Mouse (Mus musculus) heart, embryonic 14.5 days (tissue): Measurements from ENCODE around the gene Gabrg1. TPM values are rescaled to one million over a fixed set of nuclear protein-coding genes. Genes with fewer than 3 reads are reported as not detected.
A peak's percentile ranks its signal among the peaks of the same experiment; 100 is the strongest.

Source experiments
- ATAC-seq: fragments of 200-750 bp; cut with Nextera tagmentation; 2 replicates; pipeline ENCODE4 v1.8.0; 2017; ENCODE audit warnings: low read depth, moderate TSS enrichment; ENCODE audit not compliant: insufficient number of reproducible peaks, insufficient read depth, low FRiP score
- H3K27ac ChIP-seq, 2 experiments: fragments of 200-500 bp in 1 of 2; fragments of 300-500 bp in 1 of 2; sonication (generic) in 1 of 2; replicated peaks in 1 of 2; 2 replicates each; pipeline ENCODE4 v1.5.1; 2012 to 2014; ENCODE audit warnings: low read depth in 2 of 2, low read length in 2 of 2, control low read depth in 1 of 2, mild to moderate bottlenecking in 1 of 2, mixed read lengths in 1 of 2; ENCODE audit not compliant: control insufficient read depth in 1 of 2, insufficient read depth in 1 of 2
- H3K27me3 ChIP-seq: fragments of 300-500 bp; sonication (generic); 2 replicates; pipeline ENCODE4 v1.6.1; 2014; ENCODE audit warnings: mild to moderate bottlenecking, low read length, control low read depth; ENCODE audit not compliant: control insufficient read depth, insufficient read depth
- H3K36me3 ChIP-seq: fragments of 300-500 bp; sonication (generic); 2 replicates; pipeline ENCODE4 v1.6.1; 2014; ENCODE audit warnings: mild to moderate bottlenecking, control low read depth, low read length, mixed read lengths; ENCODE audit not compliant: control insufficient read depth, insufficient read depth
- H3K4me1 ChIP-seq, 2 experiments: fragments of 200-500 bp in 1 of 2; fragments of 300-500 bp in 1 of 2; sonication (generic) in 1 of 2; 2 replicates each; pipeline ENCODE4 v1.6.1; 2012 to 2014; ENCODE audit warnings: low read length in 2 of 2, control low read depth in 1 of 2, mixed read lengths in 1 of 2; ENCODE audit not compliant: control insufficient read depth in 2 of 2, insufficient read depth in 2 of 2
- H3K4me2 ChIP-seq: fragments of 300-500 bp; sonication (generic); 2 replicates; pipeline ENCODE4 v1.6.1; 2014; ENCODE audit warnings: mild to moderate bottlenecking, low read length
- H3K4me3 ChIP-seq, 2 experiments: fragments of 200-500 bp in 1 of 2; fragments of 300-500 bp in 1 of 2; sonication (generic) in 1 of 2; 2 replicates each; pipeline ENCODE4 v1.5.1; 2012 to 2014; ENCODE audit warnings: low read length in 2 of 2, mild to moderate bottlenecking in 2 of 2, control low read depth in 1 of 2, low read depth in 1 of 2, moderate library complexity in 1 of 2; ENCODE audit not compliant: control insufficient read depth in 1 of 2, insufficient read depth in 1 of 2
- H3K9ac ChIP-seq: fragments of 300-500 bp; sonication (generic); 2 replicates; pipeline ENCODE4 v1.6.1; 2014; ENCODE audit warnings: mild to moderate bottlenecking, low read length
- H3K9me3 ChIP-seq: fragments of 300-500 bp; sonication (generic); 2 replicates; pipeline ENCODE4 v1.6.1; 2016; ENCODE audit warnings: low read length, control low read depth; ENCODE audit not compliant: control insufficient read depth
- WGBS: fragments of 180-500 bp; shearing (Covaris S2); extraction: QIAGEN DNeasy Blood & Tissue Kit; methylation state at CpG from one replicate; pipeline ENCODE4 v1.1.7; 2014; 5-methylcytosine and 5-hydroxymethylcytosine counted together
- polyA plus RNA-seq: library from polyadenylated mRNA; unstranded; fragments of >200 nt; fragmentation: Nextera tagmentation; extraction: Ambion mirVana; gene quantifications from 2 replicates; pipeline ENCODE4 v1.2.1, GENCODE M21; 2014

Gabrg1 gene
- polyA plus RNA-seq: 0.05 and 0.13 TPM in 2 replicates

DNA sequence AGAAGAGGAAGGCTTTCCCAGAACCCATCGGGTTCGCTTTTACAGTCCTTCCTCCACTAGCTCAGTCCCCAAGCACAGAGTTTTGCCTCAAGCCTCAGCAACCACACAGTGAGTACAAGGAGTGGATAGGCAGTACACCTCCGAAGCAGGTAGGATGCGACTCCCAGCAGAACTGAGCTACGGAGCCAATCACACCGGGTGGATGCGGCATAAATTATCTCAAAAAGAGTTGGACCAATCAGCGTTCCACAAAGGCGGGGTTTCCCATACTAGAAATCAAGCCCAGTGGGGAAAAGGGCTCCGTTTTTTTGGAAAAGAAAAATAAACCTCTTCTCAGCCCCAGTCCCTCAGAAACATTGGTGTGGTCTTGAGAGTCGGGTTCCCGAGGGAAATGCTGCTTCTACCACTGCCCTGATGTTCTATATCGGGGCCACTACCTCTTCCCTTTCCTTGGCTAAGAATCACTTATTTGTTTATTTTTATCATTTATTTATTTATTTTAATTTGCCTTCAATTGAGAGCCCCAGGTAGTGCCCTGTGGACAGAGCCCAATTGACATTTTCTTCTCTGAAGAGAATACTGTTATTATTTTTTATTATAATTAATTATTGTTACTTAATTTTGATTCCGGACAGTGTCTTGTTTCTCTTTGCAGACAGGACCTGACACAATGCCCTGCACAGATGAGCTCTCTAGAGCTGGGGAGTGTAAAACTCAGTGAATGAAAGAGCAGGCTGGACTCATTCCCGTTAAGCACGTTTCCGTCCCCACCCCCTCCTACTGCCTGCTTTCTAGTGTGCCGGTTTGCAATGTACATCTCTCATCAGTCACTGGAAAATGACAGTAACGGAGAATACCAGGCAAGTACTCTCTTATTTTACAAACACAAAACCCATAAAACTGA lies at the start of gene Gabrg1:
Gene Gabrg1 (minus strand): TSS at position 426 of the 904 bp plus-strand sequence.
- Histone ChIP-seq H3K4me1 (peaks cover 0 to 2% of the 10 kb centered on the region in 2 experiments; a peak in 1 of 4 replicates), H3K27ac (no peak within 1 kb of the TSS), H3K27me3 (no peaks in the 10 kb centered on the region), H3K9ac (no peak within 1 kb of the TSS), H3K4me3 (peak within 1 kb of the TSS; percentile 3 to 20; a peak in 3 of 4 replicates), H3K4me2 (peak within 1 kb of the TSS; percentile 58), H3K36me3 (no peaks in the 10 kb centered on the region), H3K9me3 (no peaks in the 10 kb centered on the region)
- no peak for ATAC-seq
- WGBS: 8% methylated on average over 19 of the region's 19 CpGs

DNA sequence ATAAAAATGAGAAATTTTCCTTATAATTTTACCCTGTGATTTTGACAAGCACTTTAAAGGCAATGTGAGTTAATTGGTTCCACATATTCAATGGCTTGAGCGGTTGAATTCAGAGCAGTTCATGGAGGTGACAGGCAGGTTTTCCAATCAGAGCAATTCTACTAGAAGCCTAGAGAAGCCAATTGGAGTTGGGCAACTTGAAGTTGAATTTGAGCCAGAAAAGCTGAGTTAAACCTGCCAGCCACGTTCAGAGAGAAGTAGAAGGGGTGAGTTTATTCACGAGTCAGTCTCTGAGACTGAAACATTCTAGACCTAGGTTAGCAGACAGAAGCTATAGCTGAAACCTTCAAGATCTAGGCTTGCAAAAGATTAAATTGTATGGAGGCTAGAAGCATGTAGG lies 41.6 kb upstream of the Gabrg1 start:
- WGBS: 76% methylated on average over 3 of the region's 3 CpGs
- H3K27me3 ChIP-seq: no peaks in the 10 kb centered on the region
- no peak for ATAC-seq
- no peaks in the 10 kb centered on the region for H3K9me3 ChIP-seq
- H3K4me3 ChIP-seq: no peak overlapping the region
- H3K9ac ChIP-seq: no peak overlapping the region
- no peak overlapping the region for H3K4me2 ChIP-seq
- no peaks in the 10 kb centered on the region for H3K36me3 ChIP-seq
- no peak overlapping the region for H3K27ac ChIP-seq
- H3K4me1 ChIP-seq: no peaks in the 10 kb centered on the region

DNA sequence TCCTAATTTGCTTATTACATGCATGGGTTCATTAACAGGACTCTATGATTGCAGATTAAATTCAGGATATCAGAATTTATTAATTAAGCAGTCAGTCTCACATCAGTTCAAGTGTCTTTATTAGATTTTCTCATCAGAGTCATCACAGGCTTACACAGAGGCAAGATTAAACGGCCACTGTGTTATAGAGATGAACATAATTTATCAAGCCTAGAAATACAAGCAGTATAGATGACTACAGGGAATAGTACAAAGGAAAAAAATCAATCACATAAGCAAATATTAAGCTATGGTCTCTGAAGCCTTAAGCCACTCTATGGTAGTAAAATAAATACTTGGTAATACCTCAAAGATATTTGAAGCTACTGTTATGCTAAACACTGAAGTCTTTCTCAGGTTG lies 27.7 kb upstream of the Gabrg1 start:
- no peak overlapping the region for H3K4me3 ChIP-seq
- no peak overlapping the region for H3K4me2 ChIP-seq
- no peaks in the 10 kb centered on the region for H3K4me1 ChIP-seq
- H3K27me3 ChIP-seq: no peaks in the 10 kb centered on the region
- H3K9me3 ChIP-seq: no peaks in the 10 kb centered on the region
- ATAC-seq: no peak
- H3K9ac ChIP-seq: no peak overlapping the region
- no peaks in the 10 kb centered on the region for H3K36me3 ChIP-seq
- 79% methylated on average over 1 of the region's 1 CpGs for WGBS
- H3K27ac ChIP-seq: no peak overlapping the region

DNA sequence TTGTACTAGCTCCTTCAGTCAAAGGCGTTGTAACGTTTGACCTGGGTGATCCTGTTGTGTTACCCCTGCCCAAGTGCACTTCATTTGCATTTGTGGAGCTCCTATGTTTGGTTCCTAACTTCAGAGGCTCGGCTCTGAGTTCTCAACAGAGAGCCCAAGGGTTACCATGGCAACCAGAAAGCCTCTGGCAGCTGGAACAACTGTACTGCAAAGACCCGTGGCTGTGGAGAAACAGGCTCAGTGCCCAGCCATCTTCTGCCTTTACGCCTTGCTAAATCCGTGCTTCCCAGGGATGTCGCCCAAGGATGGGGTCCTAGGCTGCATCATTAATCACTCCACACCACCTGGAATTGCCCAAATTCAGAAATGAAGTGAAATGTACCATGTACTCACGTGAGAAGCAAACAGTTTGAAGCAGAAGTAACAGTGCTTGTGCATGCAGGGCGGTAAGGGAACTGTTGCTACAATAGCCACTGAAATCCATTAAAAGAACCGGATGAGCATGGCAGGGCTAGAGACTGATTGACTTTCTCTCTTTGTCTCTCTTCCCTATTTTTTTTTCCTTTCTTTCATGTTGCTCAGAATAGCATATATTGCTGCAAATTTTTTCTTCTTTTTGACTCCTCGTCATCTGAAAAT lies 798 bp upstream of the Gabrg1 start:
- Histone ChIP-seq H3K27me3 (no peaks in the 10 kb centered on the region), H3K27ac (no peak overlapping the region), H3K9me3 (no peaks in the 10 kb centered on the region), H3K4me3 (peak overlapping the region in 1 of 2 experiments; percentile 20; a peak in 2 of 4 replicates), H3K4me1 (peaks cover 0 to 2% of the 10 kb centered on the region in 2 experiments; a peak in 1 of 4 replicates), H3K36me3 (no peaks in the 10 kb centered on the region), H3K4me2 (peak overlapping the region; percentile 58), H3K9ac (no peak overlapping the region)
- no peak for ATAC-seq
- WGBS: 22% methylated on average over 11 of the region's 11 CpGs

DNA sequence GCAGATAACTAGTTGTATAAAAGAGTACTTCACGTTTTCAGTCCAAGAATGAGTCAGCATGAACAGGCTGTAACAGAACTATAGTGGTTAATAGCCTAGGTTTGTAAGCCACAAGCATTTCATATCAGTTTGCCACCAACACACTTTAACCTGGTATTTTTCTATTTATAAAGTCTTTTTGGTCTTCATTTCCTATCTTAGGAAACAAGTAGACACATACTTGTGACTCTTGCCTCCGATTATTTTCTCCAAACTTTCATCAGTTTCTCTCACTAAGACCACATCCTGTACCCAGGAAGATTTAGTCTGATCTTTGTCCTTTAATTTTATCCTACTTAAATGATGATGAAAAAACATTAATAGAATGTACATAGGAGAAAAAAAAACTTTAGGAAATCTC lies 23.7 kb downstream of the Gabrg1 start:
- Histone ChIP-seq H3K4me2 (no peak overlapping the region), H3K4me3 (no peak overlapping the region), H3K36me3 (no peaks in the 10 kb centered on the region), H3K9ac (no peak overlapping the region), H3K9me3 (no peaks in the 10 kb centered on the region), H3K4me1 (no peaks in the 10 kb centered on the region), H3K27me3 (no peaks in the 10 kb centered on the region), H3K27ac (no peak overlapping the region)
- no peak for ATAC-seq
- 59% methylated on average over 2 of the region's 2 CpGs for WGBS

DNA sequence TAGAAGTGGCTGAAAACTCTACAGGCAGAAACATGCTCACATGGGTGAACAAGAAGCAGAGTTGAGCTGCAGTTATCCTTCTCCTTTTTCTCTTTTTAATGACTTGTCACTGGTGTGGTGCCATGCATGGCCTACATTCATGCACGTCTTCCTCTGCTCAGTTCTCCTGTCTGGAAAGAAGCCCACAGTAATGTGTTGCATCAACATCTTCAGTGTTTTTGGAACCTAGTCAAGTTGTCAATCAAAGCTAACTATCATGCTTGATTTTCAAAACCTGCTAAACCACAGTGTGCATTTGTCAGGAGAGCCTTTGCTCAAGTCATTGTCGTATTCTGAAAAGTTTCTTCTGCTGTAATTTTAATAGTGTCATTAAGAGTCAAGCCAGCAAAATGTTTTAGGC lies 106.3 kb downstream of the Gabrg1 start:
- H3K27ac ChIP-seq: no peak overlapping the region
- H3K9me3 ChIP-seq: no peaks in the 10 kb centered on the region
- no peak overlapping the region for H3K4me3 ChIP-seq
- no peaks in the 10 kb centered on the region for H3K4me1 ChIP-seq
- no peak overlapping the region for H3K4me2 ChIP-seq
- 76% methylated on average over 2 of the region's 2 CpGs for WGBS
- no peak overlapping the region for H3K9ac ChIP-seq
- no peaks in the 10 kb centered on the region for H3K36me3 ChIP-seq
- no peaks in the 10 kb centered on the region for H3K27me3 ChIP-seq
- no peak for ATAC-seq

DNA sequence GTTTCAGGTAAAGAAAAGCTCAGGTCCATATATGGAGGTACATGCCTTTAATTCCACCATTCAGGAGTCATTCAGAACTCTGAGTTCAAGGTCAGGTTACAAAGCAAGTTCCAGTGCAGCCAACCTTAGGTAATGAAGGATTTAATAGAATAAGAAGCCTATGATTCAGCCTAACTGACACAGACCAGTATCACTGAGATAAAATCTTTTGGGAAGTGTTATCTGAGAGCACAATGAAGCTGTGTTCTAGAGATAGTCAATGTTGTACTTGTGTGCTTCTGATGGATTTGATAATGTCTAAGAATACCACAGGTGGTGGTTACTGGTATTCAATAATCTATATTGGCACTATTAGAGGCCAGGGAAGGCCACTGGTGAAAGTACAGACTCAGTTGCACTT lies 138.1 kb downstream of the Gabrg1 start:
- H3K4me3 ChIP-seq: no peak overlapping the region
- no peak for ATAC-seq

More for the DNA sequence above, 138.1 kb downstream of the Gabrg1 start:
- no peaks in the 10 kb centered on the region for H3K36me3 ChIP-seq
- H3K4me2 ChIP-seq: no peak overlapping the region
- no peak overlapping the region for H3K9ac ChIP-seq
- H3K27ac ChIP-seq: no peak overlapping the region
- H3K9me3 ChIP-seq: 0 out of 2 replicates have a peak, but pooled peaks cover 2% of the 10 kb centered on the region
- H3K27me3 ChIP-seq: no peaks in the 10 kb centered on the region
- no peaks in the 10 kb centered on the region for H3K4me1 ChIP-seq
